Mouse (Mus musculus) naive thymus-derived CD4-positive, alpha-beta T cell, adult 2 months (primary cell): ENCODE results near the gene Babam1.
"Not testable (repeated sequence)": the region's sequence is repeated elsewhere in the genome, so short reads cannot be mapped to it uniquely, and the experiment has no call there.

Experiments used
- DNase-seq: peaks from one replicate; pipeline ENCODE4 v3.0.0-alpha.2; 2011; ENCODE audit warnings: low read depth

The Babam1 gene

DNA sequence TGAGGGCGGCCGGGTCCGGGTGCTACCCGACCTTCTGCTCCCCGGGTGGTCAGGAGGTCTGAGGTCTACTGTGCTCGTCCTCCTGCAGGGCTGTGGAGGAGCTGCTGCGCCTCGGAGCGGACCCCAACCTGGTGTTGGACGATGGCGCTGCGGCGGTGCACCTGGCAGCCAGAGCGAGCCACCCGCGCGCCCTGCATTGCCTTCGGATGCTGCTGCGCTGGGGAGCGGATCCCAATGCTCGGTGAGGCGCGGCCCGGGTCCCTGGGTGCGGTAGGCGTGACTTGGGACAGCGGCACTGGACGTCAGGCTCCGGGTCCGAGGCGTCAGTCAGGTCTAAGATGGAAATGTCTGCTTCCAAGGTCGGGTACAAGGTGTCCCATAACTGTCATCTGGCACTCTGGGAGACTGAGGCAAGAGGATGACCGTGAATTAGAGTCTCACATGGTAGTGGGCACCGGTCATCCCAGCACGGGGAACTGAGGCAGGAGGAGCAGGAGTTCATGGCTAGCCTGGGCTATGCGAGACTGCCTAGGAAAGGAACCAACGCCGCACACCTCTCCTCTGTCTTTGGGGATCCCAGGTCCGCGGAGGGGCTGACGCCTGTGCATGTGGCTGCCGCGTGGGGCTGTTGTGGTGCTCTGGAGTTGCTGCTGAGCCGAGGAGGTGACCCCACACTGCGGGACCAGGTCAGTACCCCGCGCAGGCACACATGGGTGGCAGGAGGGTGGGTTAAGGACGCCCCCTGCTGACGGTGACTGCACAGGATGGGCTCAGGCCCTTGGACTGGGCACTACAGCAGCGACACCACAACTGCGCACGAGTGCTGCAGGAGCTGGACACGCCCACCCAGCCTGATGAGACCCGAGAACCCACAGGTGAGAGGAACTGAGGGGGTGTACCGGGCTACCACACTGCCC, 9.7 kb downstream of the Babam1 start:
- peak; percentile 49 for DNase-seq

DNA sequence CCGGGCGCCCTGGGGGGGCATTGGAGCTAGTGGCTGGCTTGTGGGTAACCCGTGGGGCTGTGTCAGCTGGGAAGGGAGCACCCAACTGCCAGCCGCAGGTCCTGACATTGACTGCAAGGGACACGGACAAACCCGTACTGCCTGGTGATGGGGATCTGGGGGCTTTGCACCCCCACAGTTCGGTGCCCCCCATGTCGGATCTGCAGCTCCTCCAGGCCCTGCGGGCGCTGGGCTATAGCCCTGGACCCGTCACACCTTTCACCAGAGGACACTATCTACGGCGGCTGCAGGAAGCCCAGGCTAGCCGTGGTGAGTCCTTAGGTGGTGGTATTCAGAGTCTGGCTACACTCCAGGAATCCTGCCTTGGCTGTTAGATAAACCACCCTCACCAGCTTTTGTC, 10.8 kb downstream of the Babam1 start:
- DNase-seq: no peak

DNA sequence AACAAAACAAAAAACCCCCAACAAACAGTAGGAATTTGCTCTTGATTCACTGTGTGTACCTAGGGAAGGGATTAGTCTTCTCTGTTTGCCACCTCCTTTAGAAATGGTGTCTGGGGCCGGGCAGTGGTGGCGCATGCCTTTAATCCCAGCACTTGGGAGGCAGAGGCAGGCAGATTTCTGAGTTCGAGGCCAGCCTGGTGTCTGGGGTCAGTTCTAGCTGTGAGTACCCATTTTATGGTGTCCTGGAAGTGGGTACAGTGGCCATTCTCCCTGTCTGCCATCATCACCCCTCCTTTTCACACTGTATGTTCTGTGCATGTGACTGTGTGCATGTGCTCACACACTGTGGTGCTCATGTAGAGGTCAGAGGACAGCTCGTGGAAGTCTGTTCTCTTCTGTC, 11.6 kb downstream of the Babam1 start:
- DNase-seq: no peak

- DNase-seq: peak; percentile 71
Measured at GRCm38 (mm10) chr8:71411535-71412273, 15.0 kb downstream of the Babam1 start.

GRCm38 (mm10) chr8:71422121-71422520, 25.5 kb downstream of the Babam1 start:
- no peak for DNase-seq

DNA sequence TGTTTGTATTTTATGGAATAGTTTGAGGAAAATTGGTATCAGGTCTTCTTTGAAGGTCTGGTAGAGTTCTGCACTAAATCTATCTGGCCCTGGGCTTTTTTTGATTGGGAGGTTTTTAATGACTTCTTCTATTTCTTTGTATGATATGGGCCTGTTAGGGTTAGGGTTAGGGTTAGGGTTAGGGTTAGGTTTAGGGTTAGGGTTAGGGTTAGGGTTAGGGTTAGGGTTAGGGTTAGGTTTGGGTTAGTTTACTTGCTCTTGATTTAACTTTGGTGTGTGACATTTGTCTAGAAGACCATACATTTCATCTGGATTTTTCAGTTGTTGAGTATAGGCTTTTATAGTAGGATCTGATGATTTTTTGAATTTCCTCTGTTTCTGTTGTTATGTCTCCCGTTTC, 36.3 kb downstream of the Babam1 start:
- not testable (repeated sequence) for DNase-seq

- DNase-seq: no peak
Measured at GRCm38 (mm10) chr8:71437041-71437440, 40.4 kb downstream of the Babam1 start.

- DNase-seq: peak; percentile 85
Measured at GRCm38 (mm10) chr8:71441404-71441803, 44.7 kb downstream of the Babam1 start.

- DNase-seq: no peak
Measured at GRCm38 (mm10) chr8:71445096-71445495, 48.4 kb downstream of the Babam1 start.

DNA sequence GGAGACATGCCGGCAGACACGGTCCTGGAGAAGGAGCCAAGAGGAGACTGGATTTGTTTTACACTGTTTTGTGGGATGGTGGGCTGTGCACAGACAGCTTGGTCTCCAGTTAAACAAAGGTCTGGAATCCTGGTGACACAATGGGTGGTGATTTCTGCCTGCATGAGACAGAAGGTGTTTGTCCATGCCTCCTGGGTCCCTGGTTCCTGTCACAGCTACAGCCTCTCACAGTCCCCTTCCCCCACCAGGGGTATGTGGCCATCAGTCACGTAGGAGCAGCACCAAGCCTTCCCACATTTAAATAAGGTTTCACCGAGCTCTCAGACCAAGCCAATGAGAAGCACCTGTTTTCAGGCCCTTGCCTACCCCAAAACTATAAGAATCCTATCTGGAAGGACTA, 54.7 kb downstream of the Babam1 start:
- DNase-seq: no peak

DNA sequence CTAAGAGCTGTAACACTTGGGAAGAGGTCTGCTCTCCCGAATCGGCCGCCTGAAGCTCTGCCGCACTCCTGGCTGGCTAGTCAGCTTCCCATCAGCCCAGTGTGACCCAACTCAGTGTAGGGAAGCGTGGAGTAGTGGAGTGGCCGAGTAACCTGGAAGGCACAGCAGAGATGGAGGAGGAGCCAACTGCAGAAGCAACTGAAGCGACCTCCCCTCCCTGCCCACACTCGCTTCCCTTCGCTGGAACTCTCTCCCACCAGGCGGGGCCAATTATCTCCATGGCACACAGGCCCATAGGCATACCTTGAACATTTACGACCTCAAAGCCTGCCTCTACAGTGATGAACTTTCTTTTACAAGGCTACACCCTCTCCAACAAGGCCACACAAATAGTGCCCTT, 55.1 kb downstream of the Babam1 start:
- no peak for DNase-seq

- no peak for DNase-seq
Measured at GRCm38 (mm10) chr8:71452669-71453068, 56.0 kb downstream of the Babam1 start.
